In the genomic region with DNA sequence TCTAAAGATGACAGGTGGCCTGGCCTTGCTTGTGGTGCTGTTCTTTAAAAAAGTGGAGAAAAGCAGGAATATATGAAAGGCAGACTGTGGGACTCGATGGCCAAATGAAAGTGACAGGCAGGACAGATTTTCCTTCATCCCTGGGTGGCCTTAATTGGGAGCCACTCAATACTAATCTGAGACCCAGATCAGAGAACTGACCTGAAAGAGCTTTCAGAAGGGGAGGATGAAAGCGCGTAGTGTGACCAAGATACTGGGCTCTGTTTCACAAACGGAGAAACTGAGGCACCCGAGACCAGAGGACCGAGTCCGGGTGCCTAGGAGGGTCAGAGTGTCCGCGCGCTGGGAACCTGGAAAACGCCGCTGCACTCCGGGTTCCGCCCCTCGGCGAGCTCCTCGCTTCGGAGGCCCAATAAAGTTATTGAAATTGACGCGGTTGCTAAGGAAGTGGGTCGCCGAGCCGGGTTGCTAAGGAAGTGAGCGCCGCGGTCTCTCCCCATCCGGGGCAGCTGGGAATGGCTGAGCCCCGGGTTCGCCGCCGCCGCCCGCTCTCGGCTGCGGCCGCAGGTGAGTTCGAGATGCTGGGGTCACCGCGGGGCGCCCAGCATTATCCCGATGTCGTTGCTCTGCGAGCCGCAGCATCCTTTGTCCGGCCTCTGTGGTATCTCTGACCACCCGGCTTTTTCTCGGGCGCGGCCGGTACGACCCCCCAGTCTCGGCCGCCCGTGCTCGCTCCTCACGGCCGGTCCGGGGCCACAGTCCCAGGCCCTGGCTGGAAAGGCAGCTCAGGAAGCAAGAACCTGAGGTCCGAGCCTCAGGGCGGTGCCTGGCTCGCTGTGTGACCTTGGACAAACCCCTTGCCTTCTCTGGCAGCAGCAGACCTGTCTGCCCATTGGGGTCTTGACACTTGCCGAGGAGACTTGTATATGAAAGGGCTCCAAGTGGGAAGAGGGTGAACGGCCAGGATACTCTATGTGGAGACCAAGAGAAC, we compare ENCODE assay signal across 7 mouse cellular contexts. TPM values are rescaled to one million over a fixed set of nuclear protein-coding genes. Genes with fewer than 3 reads are reported as not detected.
DNase-seq lines count a peak whose midpoint lies in the region; ATAC-seq and TF ChIP-seq lines count a peak whose summit lies in the region.

A gene (plus strand): TSS at position 476 of the 991 bp plus-strand sequence.

- peak within 1 kb of the TSS; percentile 99 for H3K4me3 ChIP-seq in intestine, postnatal 0 days (ENCODE audit: low read depth, low read length)
- H3K4me3 ChIP-seq in midbrain, embryonic 12.5 days: peak within 1 kb of the TSS; percentile 91
- peak within 1 kb of the TSS; percentile 97 for H3K4me3 ChIP-seq in small intestine, adult 2 months (ENCODE audit: low read depth, low read length)

- H3K9me3 ChIP-seq in intestine, postnatal 0 days (ENCODE audit: control insufficient read depth): no peaks in the 10 kb centered on the region
- H3K9me3 ChIP-seq in midbrain, embryonic 12.5 days: no peaks in the 10 kb centered on the region

- H3K27me3 ChIP-seq in intestine, postnatal 0 days (replicated peaks; ENCODE audit: control insufficient read depth, insufficient read depth, low read length): no peaks in the 10 kb centered on the region
- no peaks in the 10 kb centered on the region for H3K27me3 ChIP-seq in midbrain, embryonic 12.5 days
- no peaks in the 10 kb centered on the region for H3K27me3 ChIP-seq in small intestine, adult 2 months (ENCODE audit: control insufficient read depth, insufficient read depth, low read length)

- H3K4me1 ChIP-seq in intestine, postnatal 0 days (replicated peaks; ENCODE audit: control insufficient read depth, insufficient read depth, low read length): peaks cover 4% of the 10 kb centered on the region
- peaks cover 14% of the 10 kb centered on the region for H3K4me1 ChIP-seq in midbrain, embryonic 12.5 days
- H3K4me1 ChIP-seq in small intestine, adult 2 months (ENCODE audit: control insufficient read depth, insufficient read depth, insufficient read length, low read length): peaks cover 4% of the 10 kb centered on the region; the same call in 1 of the 2 replicates

- H3K27ac ChIP-seq in intestine, postnatal 0 days (ENCODE audit: low read depth, low read length): peak within 1 kb of the TSS; percentile 80
- H3K27ac ChIP-seq in midbrain, embryonic 12.5 days (replicated peaks): 0 out of 2 replicates have a peak within 1 kb of the TSS, but pooled peaks have one; percentile 30
- H3K27ac ChIP-seq in small intestine, adult 2 months (ENCODE audit: insufficient read depth, low read depth, low read length): 0 out of 2 replicates have a peak within 1 kb of the TSS, but pooled peaks have one; percentile 5

- intact Hi-C loops in left cerebral cortex, postnatal 4 days (cut with DNase I): no loop called here

- H3K4me2 ChIP-seq in intestine, postnatal 0 days (replicated peaks; ENCODE audit: low read depth): peak within 1 kb of the TSS; percentile 93
- peak within 1 kb of the TSS; percentile 86 for H3K4me2 ChIP-seq in midbrain, embryonic 12.5 days (replicated peaks)

- DNase-seq in adrenal gland, adult 8-10 months: peak; percentile 86
- DNase-seq in embryo, embryonic 9.5 days (ENCODE audit: extremely low spot score): peak; percentile 89
- DNase-seq in gonadal fat pad, adult 2 months (ENCODE audit: low read depth): no peak
- peak; percentile 87 for DNase-seq in left cerebral cortex, postnatal 4 days

- TF ChIP-seq CTCF in intestine, postnatal 0 days (IDR thresholded peaks at IDR 0.05; ENCODE audit: low read depth): no peak
- TF ChIP-seq CTCF in small intestine, adult 2 months (IDR thresholded peaks at IDR 0.05; ENCODE audit: extremely low read depth, insufficient read length, insufficient replicate concordance, low read depth, low read length): no peak

- peak; percentile 36; the same call in 1 of the 2 replicates for TF ChIP-seq POLR2A in small intestine, adult 2 months (IDR thresholded peaks at IDR 0.05; ENCODE audit: low read depth, low read length)

- peaks cover 7% of the 10 kb centered on the region; the same call in 1 of the 2 replicates for H3K36me3 ChIP-seq in intestine, postnatal 0 days (ENCODE audit: control insufficient read depth, insufficient read depth)
- no peaks in the 10 kb centered on the region for H3K36me3 ChIP-seq in midbrain, embryonic 12.5 days
- H3K36me3 ChIP-seq in small intestine, adult 2 months (ENCODE audit: control insufficient read depth, insufficient read depth, low read length): no peaks in the 10 kb centered on the region

- peak within 1 kb of the TSS; percentile 85 for H3K9ac ChIP-seq in intestine, postnatal 0 days (ENCODE audit: low read depth, low read length)
- peak within 1 kb of the TSS; percentile 93 for H3K9ac ChIP-seq in midbrain, embryonic 12.5 days (replicated peaks)

- 1% methylated on average over 63 of the region's 63 CpGs for WGBS in intestine, postnatal 0 days
- WGBS in midbrain, embryonic 12.5 days: under 1% methylated on average over 62 of the region's 63 CpGs
- under 1% methylated on average over 63 of the region's 63 CpGs for WGBS in small intestine, adult 2 months

- peak; percentile 86 for ATAC-seq in intestine, postnatal 0 days
- ATAC-seq in midbrain, embryonic 12.5 days (ENCODE audit: low FRiP score, low read depth): peak; percentile 93

RNA-seq across cellular contexts. Expression of the gene that starts here (rescaled TPM):
- 10 to 100 TPM; 28.7 to 34.4 (median 32.1) TPM for total RNA-seq in adrenal gland, adult 8-10 months (2022)
- 11.3 and 13.3 TPM in 2 replicates for polyA plus RNA-seq in gonadal fat pad, adult 2 months (2012; rRNA removed)
- 8.1 and 8.2 TPM in 2 replicates for polyA plus RNA-seq in intestine, postnatal 0 days (2015; fragmentation: Nextera tagmentation; extraction: Ambion mirVana)
- 100 to 1,000 TPM; 109 to 110 TPM for total RNA-seq in left cerebral cortex, postnatal 4 days (2021)
- 12.4 and 12.5 TPM in 2 replicates for polyA plus RNA-seq in midbrain, embryonic 12.5 days (2016; fragmentation: Nextera tagmentation; extraction: Ambion mirVana)
- 2.8 and 4.9 TPM in 2 replicates for polyA plus RNA-seq in small intestine, adult 2 months (2012; rRNA removed)

Comparison
In these comparisons a context has a peak if more than half of its experiments do, and no peak if none do; other contexts are left out.
1. H3K27ac ChIP-seq: peak in every context shown above with its lines; median percentile 80 in intestine, postnatal 0 days; 30 in midbrain, embryonic 12.5 days; 5 in small intestine, adult 2 months.